Mouse (Mus musculus) lung, adult 2 months (tissue): ENCODE data around the gene Jarid2.

ENCODE experiments used
- CTCF ChIP-seq: fragments of 200-500 bp; IDR thresholded peaks from 2 replicates; pipeline ENCODE4 v1.5.1; 2011; ENCODE audit warnings: mild to moderate bottlenecking, low read length, control low read depth; ENCODE audit not compliant: insufficient read depth
- POLR2A ChIP-seq: fragments of 200-500 bp; IDR thresholded peaks from 2 replicates; pipeline ENCODE4 v1.6.1; 2011; ENCODE audit warnings: low read depth, mild to moderate bottlenecking, control low read depth, low read length, borderline replicate concordance; ENCODE audit errors: extremely low read depth

GRCm38 (mm10) chr13:44808307-44808706, 79.0 kb downstream of the Jarid2 start:
- TF ChIP-seq POLR2A (no peak), CTCF (no peak)
